Mouse (Mus musculus): ENCODE data around the gene Gtf2a1.
"Not testable (repeated sequence)": the region's sequence is repeated elsewhere in the genome, so short reads cannot be mapped to it uniquely, and the experiment has no call there.

GRCm38 (mm10) chr12:91558152-91558551 is 32.1 kb downstream of the Gtf2a1 start:
- TF ChIP-seq NRF1 (IDR thresholded peaks at IDR 0.05; ENCODE audit: low read depth, low read length); ZKSCAN1 (IDR thresholded peaks at IDR 0.05; ENCODE audit: borderline replicate concordance, low read depth, low read length); HCFC1 (IDR thresholded peaks at IDR 0.05; ENCODE audit: low read depth, low read length); EP300 (IDR thresholded peaks at IDR 0.05; ENCODE audit: low read length); USF2 (conservative IDR thresholded peaks at IDR 0.05; ENCODE audit: low read depth, low read length); POLR2AphosphoS2 (IDR thresholded peaks at IDR 0.05; ENCODE audit: low read depth, low read length); GABPA (IDR thresholded peaks at IDR 0.05; ENCODE audit: insufficient replicate concordance, low read depth, low read length); MAX (IDR thresholded peaks at IDR 0.05; ENCODE audit: low read length): not testable (repeated sequence)
